Mouse (Mus musculus) lung, adult 10 weeks (tissue): ENCODE measurements around the gene Serpinb6d. TPM values are rescaled to one million over a fixed set of nuclear protein-coding genes. Genes with fewer than 3 reads are reported as not detected.

ENCODE experiments used
- polyA plus RNA-seq: library from polyadenylated mRNA; stranded (reverse); fragments of 350-450 nt; fragmentation: Illumina TruSeq; extraction: RNeasy Lipid Tissue Mini Kit (QIAGEN cat#74804); gene quantifications from one replicate; pipeline ENCODE4 v1.2.3, GENCODE M21; 2014; ENCODE audit warnings: low read depth, low replicate concordance; ENCODE audit not compliant: insufficient read depth

Serpinb6d gene
- polyA plus RNA-seq = not detected

GRCm38 (mm10) chr13:33661105-33661504, at the start of gene Serpinb6d:
Gene Serpinb6d (plus strand): TSS chr13:33661405.

Other genes with a start within 250 kb of the Serpinb6d start
- not detected for gene Serpinb9g, start 176.6 kb upstream of the Serpinb6d start, polyA plus RNA-seq
- not detected for gene Serpinb6e, start 182.0 kb downstream of the Serpinb6d start, polyA plus RNA-seq
- gene Serpinb6c, start 244.3 kb downstream of the Serpinb6d start, polyA plus RNA-seq = 0.24 TPM